Mouse (Mus musculus) heart, postnatal 10 days (tissue): ENCODE data around the gene Ctsd. TPM values are rescaled to one million over a fixed set of nuclear protein-coding genes. Genes with fewer than 3 reads are reported as not detected.
"Not testable (repeated sequence)": the region's sequence is repeated elsewhere in the genome, so short reads cannot be mapped to it uniquely, and the experiment has no call there.

Experiments
- DNase-seq, 2 experiments: peaks; one replicate each; pipeline ENCODE4 v3.0.0; 2021
- intact Hi-C: fragments of 180-260 bp; cut with DNase I; formaldehyde crosslinking; loops from one replicate; pipeline ENCODE4 v1.15.1; 2025
- total RNA-seq, 2 experiments: library from RNA; stranded (reverse); gene quantifications; 2 replicates each; pipeline ENCODE4 v1.2.3; 2021

Ctsd gene
- 100 to 1,000 TPM; 501 to 525 TPM for total RNA-seq

- intact Hi-C loops: no loop called here
- peak; percentile 98 for DNase-seq
Measured at GRCm38 (mm10) chr7:142387419-142388148, at the start of gene Ctsd. Ctsd (minus strand) TSS chr7:142388038.

- no peak for DNase-seq
- intact Hi-C loops: no loop called here
Measured at GRCm38 (mm10) chr7:142437324-142437723, 49.5 kb upstream of the Ctsd start.

DNA sequence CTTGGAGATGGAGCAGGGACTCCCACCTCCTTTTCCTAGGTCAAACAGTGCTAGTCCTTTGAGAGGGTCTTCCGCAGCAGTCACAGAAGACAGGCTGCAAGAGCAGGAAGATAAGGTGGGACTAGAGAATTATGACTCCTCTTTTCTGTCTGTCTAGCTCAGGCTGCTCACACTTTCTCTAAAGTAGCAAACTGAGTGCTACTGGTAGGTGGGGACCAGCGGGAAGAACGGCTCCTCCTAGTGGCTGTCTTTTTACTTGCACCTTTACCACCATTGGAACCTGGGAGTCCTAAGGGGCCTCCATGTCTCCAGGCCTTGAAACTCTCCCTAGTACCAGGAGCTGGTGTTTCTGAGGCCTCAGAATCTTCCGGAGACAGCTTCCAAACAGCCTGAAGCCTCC is 47.7 kb upstream of the Ctsd start:
- peak; percentile 80 to 86 for DNase-seq
- intact Hi-C loops: loop anchor here (1.0 to 2.0 kb wide), 3 partner anchors 101 to 237 kb away; no protein-coding TSS in a partner anchor

DNA sequence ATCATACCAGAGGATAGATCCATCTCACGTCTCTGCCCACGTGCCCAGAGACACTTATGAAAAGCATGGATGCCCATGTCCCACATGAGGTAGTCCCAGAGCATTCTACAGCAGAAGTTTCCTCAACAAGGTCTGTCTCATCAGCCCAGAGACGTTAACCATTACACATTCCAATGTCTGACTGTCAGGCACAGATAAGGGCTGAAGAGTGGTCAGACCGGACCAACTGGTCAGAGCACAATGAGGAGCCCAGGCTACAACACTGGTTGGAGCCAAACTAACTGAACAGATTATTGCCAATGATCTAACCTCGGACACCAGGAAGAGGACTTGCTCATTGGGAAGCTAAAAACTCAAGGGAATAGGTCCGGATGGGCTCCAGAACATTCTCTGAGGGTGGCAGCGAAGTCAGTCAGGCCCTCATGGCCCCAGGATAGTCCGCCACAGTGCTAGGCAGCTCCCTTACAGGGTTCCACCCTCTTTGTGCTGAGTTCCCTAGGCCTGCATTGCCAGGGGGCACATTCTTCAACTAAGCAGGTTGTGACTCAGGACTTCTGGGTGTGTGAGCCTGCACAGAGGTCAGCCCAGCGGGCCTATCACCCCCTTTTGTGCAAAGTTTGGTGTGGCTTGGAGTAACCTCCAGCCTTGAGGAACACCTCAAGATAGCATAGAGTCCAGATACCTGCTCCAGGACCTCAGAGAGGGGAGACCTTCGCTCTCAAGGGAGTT is 46.5 kb upstream of the Ctsd start, which contains the start of gene Syt8:
Gene Syt8 (plus strand): TSS at position 714 of the 729 bp plus-strand sequence.
- intact Hi-C loops: loop anchor here (1.0 to 2.0 kb wide), 3 partner anchors 17 to 238 kb away; no protein-coding TSS in a partner anchor
- DNase-seq: no peak

GRCm38 (mm10) chr7:142433623-142434022 is 45.8 kb upstream of the Ctsd start:
- no peak for DNase-seq
- intact Hi-C loops: loop anchor here (1.0 to 2.0 kb wide), 3 partner anchors 16 to 239 kb away; no protein-coding TSS in a partner anchor

DNA sequence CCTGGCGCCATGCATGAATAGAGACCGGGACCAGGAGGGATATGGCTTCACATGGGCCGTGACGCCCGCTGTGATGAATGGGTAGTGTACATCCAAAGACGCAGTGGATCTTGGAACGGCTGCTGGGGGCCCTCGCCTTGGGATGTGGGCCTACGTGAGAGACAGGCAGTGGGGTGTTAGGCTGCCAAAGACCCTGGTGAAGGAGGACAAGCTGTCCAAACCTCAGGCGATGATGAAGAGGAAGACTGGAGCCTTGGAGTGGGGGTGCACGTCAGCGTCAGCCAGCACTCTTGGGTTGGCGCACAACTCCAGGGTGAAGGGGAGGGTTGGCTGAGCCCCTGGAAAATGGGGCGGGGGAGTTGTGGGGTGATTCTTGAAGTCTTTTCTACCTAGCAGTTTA is 43.3 kb upstream of the Ctsd start:
- no peak for DNase-seq
- intact Hi-C loops: no loop called here

DNA sequence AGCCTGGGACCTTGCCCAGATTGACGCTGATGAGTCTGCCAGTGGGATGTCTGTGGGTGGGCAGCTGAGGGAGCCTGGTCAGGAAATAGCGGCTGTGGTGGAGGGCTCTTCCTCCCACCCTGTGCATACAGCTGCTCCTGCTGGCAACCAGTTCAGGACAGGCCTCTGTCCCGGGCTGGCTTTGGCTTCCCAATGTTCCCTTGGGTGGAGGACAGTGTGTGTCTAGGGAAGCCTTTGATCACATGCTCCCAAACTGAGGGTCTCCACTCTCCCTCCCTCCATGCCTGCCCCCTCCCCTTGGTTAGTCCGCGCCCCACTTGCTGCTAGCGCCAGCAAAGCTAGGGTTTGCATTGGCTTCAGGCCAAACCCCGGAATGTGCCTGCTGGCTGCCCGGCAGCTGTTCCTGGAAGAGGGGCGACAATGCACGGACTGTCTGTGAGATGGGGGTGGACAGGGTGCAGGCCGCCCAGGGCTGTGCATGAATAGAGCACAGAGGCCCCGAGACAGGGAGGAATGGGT is 42.4 kb upstream of the Ctsd start:
- DNase-seq: peak; percentile 61 to 63
- intact Hi-C loops: no loop called here

DNA sequence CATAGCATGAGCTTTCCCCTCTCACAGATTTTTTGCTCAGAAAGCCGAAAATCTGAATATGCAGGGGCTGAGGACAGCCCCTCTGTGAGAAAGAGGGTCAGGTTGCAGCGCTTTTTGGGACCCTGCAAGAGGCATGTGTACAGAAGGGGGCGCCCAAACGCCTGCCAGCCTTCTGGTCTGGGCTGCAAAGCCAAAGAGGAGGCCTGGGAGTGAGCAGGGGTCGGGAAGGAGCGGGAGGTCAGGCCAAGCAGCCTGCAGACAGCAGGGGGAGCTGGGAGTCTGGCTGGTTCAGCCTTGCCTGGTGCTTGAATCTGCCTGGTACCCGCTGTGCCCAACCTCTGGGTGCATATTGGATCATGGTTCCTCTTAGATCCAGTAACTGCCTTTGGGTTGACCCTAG is 40.4 kb upstream of the Ctsd start:
- DNase-seq: peak; percentile 32 to 56
- intact Hi-C loops: no loop called here

DNA sequence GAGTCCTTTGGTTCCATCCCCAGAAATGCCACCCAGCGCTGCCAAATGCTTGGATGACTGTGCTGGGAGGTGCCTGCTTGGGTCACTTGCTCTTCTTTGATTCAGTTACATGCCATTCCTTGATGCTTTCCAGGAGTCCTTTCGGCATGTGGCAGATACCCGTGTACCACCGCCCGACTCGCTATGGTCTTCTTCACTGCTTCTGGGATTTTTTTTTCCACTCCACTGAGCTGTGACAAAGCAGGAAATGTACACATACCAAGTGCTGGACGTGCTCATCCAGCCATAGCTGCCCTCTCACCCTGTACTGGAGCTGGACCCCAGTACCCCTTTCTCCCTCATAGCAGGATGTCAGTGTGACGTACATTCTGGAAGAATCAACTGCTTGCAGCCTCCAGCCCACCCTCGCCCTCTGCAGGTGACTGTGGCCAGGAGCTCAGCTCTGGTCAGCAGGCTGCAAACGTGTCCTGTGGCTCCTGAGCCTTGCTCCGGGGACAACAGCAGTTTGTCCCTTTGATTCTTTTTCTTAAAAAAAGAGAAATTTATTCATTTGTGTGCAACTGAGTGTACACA is 37.9 kb upstream of the Ctsd start:
- intact Hi-C loops: loop anchor here (2.0 kb wide), 1 partner anchor 91 kb away; no protein-coding TSS in a partner anchor
- DNase-seq: peak; percentile 42 to 58

DNA sequence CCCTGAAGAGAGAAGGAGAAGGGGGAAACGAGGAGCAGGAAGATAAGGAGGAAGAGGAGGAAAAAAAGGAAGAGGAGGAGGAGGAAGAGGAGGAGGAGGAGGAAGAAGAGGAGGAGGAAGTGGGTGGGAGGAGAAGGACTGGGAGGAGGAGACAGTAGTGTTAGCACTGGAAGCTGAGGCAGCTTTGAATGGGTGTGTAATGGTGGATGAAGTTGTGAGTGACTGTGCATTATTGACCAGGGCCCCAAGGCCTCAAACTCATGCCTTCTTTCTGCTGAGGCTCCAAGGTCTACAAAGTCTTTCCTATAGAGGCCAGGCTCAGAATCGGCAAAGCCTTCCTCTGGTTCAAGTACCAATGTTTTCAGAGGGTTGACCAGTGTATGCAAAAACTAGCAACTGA is 34.0 kb upstream of the Ctsd start:
- intact Hi-C loops: no loop called here
- DNase-seq: no peak

DNA sequence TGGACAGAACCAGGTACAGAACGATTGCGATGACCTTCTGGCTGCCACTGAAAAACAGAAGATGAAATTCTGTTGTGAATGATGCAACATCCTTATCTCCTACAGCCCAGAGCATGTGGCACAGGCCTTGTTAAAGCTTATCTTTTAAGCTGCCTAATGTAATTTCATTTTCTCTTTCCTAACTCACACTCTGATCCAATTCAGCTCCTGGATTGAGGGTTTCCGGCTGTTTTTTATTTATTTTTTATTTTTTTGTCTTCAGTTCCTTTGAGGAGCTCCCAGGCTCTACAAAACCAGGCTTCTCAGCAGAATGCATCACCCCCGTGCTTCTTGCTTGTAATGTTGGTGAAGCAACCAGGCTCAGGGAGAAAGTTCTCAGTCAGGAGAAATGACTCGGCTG is 32.0 kb upstream of the Ctsd start:
- intact Hi-C loops: loop anchor here (2.0 kb wide), 1 partner anchor 29 kb away; no protein-coding TSS in a partner anchor
- DNase-seq: peak in 1 of 2 experiments; percentile 24

DNA sequence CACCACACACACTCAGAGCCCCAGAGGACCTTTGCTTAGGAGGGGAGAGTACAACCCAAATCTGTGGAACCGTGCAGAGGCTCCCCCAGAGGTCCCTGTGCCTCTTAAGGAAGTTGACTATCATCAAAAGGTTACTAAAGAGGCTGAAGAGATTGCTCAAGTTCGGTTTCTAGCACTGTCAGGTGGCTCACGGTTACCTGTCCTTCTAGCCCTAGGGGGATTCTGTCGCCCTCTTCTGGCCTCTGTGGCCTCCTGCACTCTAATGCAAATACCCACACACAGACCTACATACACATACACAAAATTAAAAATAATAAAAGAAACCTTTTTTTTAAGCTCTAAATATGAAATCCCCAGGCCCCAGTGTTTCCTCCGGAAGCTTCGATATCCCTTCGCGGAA is 30.8 kb upstream of the Ctsd start:
- no peak for DNase-seq

GRCm38 (mm10) chr7:142418027-142418426 is 30.2 kb upstream of the Ctsd start:
- peak in 1 of 2 experiments; percentile 21 for DNase-seq
- intact Hi-C loops: loop anchor here (2.0 kb wide), 1 partner anchor 27 kb away; no protein-coding TSS in a partner anchor

More for the DNA sequence above, 30.8 kb upstream of the Ctsd start:
- intact Hi-C loops: loop anchor here (2.0 kb wide), 1 partner anchor 28 kb away; no protein-coding TSS in a partner anchor

GRCm38 (mm10) chr7:142416225-142416624 is 28.4 kb upstream of the Ctsd start:
- intact Hi-C loops: no loop called here
- no peak for DNase-seq

DNA sequence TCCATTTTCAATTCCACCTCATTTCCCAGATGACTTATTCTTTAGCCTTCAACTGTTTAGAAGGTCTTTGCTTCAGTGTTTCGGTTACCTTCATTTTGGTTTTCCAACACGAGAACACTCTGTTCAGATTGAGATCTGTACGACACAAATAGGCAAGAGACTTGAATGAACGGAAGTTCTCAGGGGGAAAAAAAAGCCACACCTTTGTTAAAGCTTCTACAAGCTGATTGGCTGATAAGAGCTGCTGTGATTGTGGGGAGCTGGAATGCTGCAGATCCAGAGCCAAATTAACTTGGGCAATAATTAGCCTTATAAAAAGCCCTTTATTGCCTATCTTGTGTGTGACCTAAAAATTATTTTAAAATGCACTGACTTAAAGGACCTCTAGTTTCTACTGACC is 27.5 kb upstream of the Ctsd start:
- intact Hi-C loops: no loop called here
- DNase-seq: no peak

DNA sequence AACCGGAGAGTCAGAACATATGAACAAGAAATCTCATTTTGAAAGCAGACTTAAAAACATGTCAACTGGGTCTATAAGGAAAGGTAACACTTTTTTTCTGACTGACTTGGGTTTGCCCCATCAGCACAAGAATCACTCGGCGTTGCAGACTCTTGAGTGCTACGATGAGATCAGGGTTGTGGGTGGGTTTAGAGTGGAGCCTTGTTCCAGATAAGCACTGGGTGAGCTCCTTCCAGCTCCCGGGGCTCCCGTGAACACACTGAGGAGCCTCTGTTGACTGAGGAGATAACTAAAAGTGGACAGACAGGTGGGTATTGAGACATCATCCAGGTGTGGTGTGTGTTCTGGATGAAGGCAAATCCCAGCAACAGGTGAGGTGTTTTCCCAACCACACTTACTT is 25.4 kb upstream of the Ctsd start:
- no peak for DNase-seq
- intact Hi-C loops: no loop called here

DNA sequence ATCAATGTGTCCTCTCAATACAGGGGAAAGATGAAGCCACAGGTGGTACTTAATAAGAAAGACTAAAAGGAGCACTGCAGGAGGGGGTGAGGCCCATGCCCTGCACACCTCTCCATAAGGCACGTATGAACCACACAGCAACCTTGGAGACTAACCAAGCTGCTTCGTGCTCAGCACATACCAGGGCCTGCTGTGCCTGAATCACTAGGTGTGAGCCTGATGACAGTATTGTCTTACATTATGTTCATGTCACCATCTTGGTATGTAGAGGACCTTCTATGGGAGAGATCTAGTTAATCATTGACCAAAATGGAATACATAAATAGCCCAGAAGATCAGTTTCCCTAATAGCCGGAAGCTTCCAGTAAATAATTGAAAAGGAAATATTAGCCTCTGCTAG is 21.8 kb upstream of the Ctsd start:
- DNase-seq: no peak
- intact Hi-C loops: no loop called here

- intact Hi-C loops: no loop called here
- DNase-seq: no peak
Measured at GRCm38 (mm10) chr7:142408686-142409085, 20.8 kb upstream of the Ctsd start.

GRCm38 (mm10) chr7:142407935-142408334 is 20.1 kb upstream of the Ctsd start:
- intact Hi-C loops: no loop called here
- DNase-seq: no peak

- intact Hi-C loops, DNase-seq: not testable (repeated sequence)
Measured at GRCm38 (mm10) chr7:142405134-142405533, 17.3 kb upstream of the Ctsd start.

DNA sequence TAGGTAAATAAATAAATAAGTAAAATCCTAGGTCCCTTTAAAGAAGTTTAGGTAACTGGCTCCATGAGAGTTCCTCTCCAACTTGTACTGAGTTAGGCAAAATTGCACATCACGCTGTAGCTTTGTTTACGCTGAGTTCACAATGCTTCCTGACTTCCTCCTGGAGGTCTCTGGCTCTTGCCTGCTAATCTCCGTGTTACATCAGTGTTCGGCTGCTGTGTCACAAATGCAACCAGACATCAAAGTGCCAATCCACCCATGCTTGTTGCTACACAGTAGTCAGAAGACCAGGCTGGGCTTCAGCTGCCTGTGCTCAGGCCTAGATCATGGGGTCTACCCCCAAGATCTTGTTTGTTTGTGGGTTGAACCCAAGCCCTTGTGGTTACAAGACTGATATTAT is 15.8 kb upstream of the Ctsd start:
- intact Hi-C loops: no loop called here
- DNase-seq: no peak
